Mouse (Mus musculus): ENCODE data around the gene Stmn3.

Gene Stmn3

DNA sequence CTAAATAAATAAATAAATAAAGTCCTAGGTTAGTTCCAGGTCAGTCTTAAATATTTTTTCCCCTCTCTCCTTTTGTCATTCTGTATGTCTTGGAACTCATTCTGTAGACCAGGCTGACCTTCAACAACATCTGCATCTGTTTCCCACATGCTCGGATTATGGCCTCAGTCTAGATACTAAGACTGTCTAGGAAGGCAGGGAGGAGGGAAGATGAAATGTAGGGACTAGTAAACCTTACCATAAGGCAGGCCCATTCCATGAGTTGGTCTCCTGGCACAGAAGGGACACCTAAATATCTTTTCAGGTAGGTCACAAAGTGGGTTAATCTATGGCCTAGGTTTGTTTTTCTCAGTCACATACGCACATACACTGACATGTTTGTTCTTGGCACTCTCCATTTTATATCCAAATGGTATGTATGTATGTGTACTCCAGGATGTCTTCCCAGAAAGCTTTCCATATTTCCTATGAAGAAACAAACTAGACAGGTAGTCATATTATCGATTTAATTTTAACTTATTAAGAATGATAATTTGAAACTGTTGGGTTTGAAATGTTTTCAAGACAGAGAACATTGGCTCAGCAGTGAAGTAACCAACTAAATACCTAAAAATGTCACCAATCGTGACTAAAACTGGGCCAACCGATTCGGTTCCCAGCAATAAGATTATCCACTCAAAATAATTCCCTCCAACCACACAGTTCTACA, 27.5 kb downstream of the Stmn3 start:
- DNase-seq (ENCODE audit: low read depth) = peak; percentile 43

GRCm38 (mm10) chr2:181279968-181280367, 34.3 kb downstream of the Stmn3 start:
- DNase-seq (ENCODE audit: low read depth) = no peak

GRCm38 (mm10) chr2:181277866-181278265, 36.4 kb downstream of the Stmn3 start:
- no peak for DNase-seq (ENCODE audit: low read depth)

GRCm38 (mm10) chr2:181276766-181277165, 37.5 kb downstream of the Stmn3 start:
- no peak for DNase-seq (ENCODE audit: low read depth)

DNA sequence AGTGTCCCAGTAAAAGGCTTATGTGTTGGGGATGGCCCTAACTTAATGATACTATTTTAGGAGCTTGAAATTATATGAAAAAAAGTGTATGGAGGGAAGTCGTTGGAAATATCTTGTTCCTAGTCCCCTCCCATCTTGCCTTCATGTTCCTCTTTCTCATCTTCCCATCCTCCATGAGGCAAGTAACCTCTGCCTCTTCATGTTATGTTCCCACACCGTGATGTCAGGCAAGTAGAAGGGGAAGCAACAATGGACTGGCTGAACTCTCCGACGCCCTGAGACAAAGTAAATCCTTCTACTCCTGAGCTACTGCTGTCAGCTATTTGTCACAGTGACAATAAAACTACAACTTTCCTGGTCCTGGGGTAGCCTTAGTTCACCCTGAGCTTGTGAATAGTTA, 39.7 kb downstream of the Stmn3 start:
- no peak for DNase-seq (ENCODE audit: low read depth)

GRCm38 (mm10) chr2:181273829-181274228, 40.5 kb downstream of the Stmn3 start:
- no peak for DNase-seq (ENCODE audit: low read depth)

- no peak for DNase-seq (ENCODE audit: low read depth)
Measured at GRCm38 (mm10) chr2:181272092-181272491, 42.2 kb downstream of the Stmn3 start.

GRCm38 (mm10) chr2:181266839-181267238, 47.5 kb downstream of the Stmn3 start:
- no peak for DNase-seq (ENCODE audit: low read depth)

Data from induced T-regulatory cell, adult 2 months (primary cell).